Mouse (Mus musculus): Measurements from ENCODE around the gene Slc31a2.

GRCm38 (mm10) chr4:62338536-62338935 lies 76.2 kb downstream of the Slc31a2 start:
- TF ChIP-seq POLR2A (IDR thresholded peaks at IDR 0.05; ENCODE audit: borderline replicate concordance, extremely low read depth, insufficient read depth, insufficient read length, poor library complexity, severe bottlenecking) = no peak
- TF ChIP-seq CTCF (IDR thresholded peaks at IDR 0.05; ENCODE audit: borderline replicate concordance, extremely low read depth, insufficient read depth, insufficient read length) = no peak
